Mouse (Mus musculus): ENCODE measurements at regions not wholly inside any gene's neighbourhood (a gene's known extent, or its start where the extent isn't known, plus 50 kb on each side); places are given as distances from the start of the nearest gene placed in this dataset.

GRCm38 (mm10) chr12:32653096-32653495 is 166.2 kb upstream of the Nampt start:
- no peak for DNase-seq

GRCm38 (mm10) chr12:32656194-32656593 is 163.2 kb upstream of the Nampt start:
- DNase-seq = no peak

- no peak for DNase-seq
These were observed 157.4 kb upstream of the Nampt start for GRCm38 (mm10) chr12:32661782-32662413.

- no peak for DNase-seq
These were observed 153.3 kb upstream of the Nampt start for GRCm38 (mm10) chr12:32666040-32666439.

- DNase-seq = no peak
These were observed 141.4 kb upstream of the Nampt start for GRCm38 (mm10) chr12:32677908-32678307.

- no peak for DNase-seq
These were observed 140.6 kb upstream of the Nampt start for GRCm38 (mm10) chr12:32678756-32679155.

- DNase-seq = no peak
These were observed 137.4 kb upstream of the Nampt start for GRCm38 (mm10) chr12:32681910-32682309.

- no peak for DNase-seq
These were observed 136.0 kb upstream of the Nampt start for GRCm38 (mm10) chr12:32683375-32683774.

GRCm38 (mm10) chr12:32685788-32686385 is 133.5 kb upstream of the Nampt start:
- DNase-seq = no peak

GRCm38 (mm10) chr12:32689361-32689760 is 130.0 kb upstream of the Nampt start:
- no peak for DNase-seq

GRCm38 (mm10) chr12:32690096-32690495 is 129.2 kb upstream of the Nampt start:
- DNase-seq = no peak

- peak; percentile 35 for DNase-seq
These were observed 127.1 kb upstream of the Nampt start for GRCm38 (mm10) chr12:32692081-32692819.

- no peak for DNase-seq
These were observed 126.4 kb upstream of the Nampt start for GRCm38 (mm10) chr12:32692962-32693361.

GRCm38 (mm10) chr12:32693678-32694077 is 125.7 kb upstream of the Nampt start:
- DNase-seq = no peak

- DNase-seq = no peak
These were observed 122.5 kb upstream of the Nampt start for GRCm38 (mm10) chr12:32696832-32697231.

- DNase-seq = no peak
These were observed 110.2 kb upstream of the Nampt start for GRCm38 (mm10) chr12:32709188-32709587.

- DNase-seq = no peak
These were observed 102.0 kb upstream of the Nampt start for GRCm38 (mm10) chr12:32717129-32717921.

- no peak for DNase-seq
These were observed 100.1 kb upstream of the Nampt start for GRCm38 (mm10) chr12:32719203-32719602.

GRCm38 (mm10) chr12:32724451-32725188 is 94.7 kb upstream of the Nampt start:
- peak; percentile 66 for DNase-seq

- DNase-seq = no peak
These were observed 91.8 kb upstream of the Nampt start for GRCm38 (mm10) chr12:32727539-32727938.

GRCm38 (mm10) chr12:32728425-32728824 is 90.9 kb upstream of the Nampt start:
- peak; percentile 48 for DNase-seq

- DNase-seq = no peak
These were observed 84.1 kb upstream of the Nampt start for GRCm38 (mm10) chr12:32735224-32735623.

- DNase-seq = no peak
These were observed 77.9 kb upstream of the Nampt start for GRCm38 (mm10) chr12:32741465-32741864.

All from retina, postnatal 1 day (tissue).